Mouse (Mus musculus) layer of hippocampus, adult 9-10 months (tissue): ENCODE measurements at regions not wholly inside any gene's neighbourhood (a gene's known extent, or its start where the extent isn't known, plus 50 kb on each side); places are given as distances from the start of the nearest gene placed in this dataset.
"Not testable (repeated sequence)": the region's sequence is repeated elsewhere in the genome, so short reads cannot be mapped to it uniquely, and the experiment has no call there.

Source experiments
- DNase-seq: peaks from one replicate; pipeline ENCODE4 v3.0.0; 2022; ENCODE audit warnings: low spot score

DNA sequence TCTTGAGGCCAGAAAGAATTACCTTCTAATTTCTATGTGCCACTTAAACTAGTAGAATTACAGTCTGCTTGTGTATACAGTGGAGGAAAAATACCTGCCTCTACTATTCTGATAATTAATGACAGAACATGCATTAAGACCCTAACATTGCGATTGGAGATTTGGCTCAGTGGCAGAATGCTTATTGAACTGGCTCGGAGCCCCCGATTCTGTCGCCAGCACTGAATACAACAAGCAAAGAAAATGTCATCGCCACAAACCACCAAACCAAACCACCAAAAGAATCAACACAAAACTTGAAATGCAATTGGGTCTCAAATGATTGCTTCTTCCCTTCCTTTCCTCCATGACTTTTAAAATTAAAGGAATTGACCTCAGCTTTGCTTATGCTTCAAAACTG is 122.9 kb upstream of the Emcn start:
- DNase-seq, result no peak

- DNase-seq, result no peak
Measured at GRCm38 (mm10) chr3:137226151-137226550, 114.7 kb upstream of the Emcn start.

DNA sequence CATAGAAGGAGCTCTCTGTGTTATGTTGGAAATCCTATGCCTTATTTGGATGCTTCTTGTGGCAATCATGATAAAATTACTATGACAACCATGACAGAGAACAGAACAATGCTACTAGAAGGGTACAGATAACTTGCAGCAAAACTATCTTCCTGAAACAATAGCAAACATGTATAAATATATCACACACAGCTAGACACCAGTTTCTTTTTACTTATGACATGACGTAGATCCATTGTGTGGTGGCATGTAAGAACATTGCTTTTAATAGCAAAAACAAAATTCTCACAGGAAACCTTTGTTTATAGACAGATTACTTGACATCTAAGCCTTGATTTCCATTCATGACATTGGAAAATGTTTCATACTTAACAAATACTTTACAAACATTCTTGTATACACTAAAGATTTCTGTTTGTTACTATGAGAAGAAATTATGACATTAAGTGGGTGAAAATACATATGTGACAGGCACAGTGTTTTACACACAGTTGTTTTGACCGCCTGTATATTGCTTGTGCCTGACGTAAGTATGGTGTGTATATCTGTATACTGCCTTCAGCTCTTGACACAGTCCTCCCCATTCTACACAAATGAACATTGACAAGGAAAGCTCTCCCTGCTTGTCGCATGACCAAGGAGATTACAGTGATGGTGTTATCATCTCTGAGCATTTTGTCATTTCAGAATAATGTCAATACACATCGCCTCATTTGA is 113.6 kb upstream of the Emcn start:
- no peak for DNase-seq

DNA sequence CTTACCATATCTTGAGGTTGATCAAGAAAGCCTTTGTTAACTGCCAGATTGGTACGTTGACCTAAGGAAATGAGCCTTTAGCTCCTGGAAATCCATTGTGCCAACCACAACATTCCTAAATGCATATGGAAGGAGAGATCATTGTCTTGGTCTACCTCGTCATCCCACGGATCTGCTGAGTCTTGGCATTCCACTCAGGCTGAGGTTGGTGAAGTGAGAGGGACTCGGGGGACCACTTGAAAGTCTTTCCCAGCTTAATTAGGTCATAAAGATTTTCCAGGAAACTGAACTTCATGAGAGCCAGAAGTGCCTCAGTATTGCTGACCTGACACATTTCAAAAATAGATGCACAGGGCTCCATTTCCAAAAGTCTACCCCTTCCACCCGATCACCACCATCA is 112.5 kb upstream of the Emcn start:
- no peak for DNase-seq

DNA sequence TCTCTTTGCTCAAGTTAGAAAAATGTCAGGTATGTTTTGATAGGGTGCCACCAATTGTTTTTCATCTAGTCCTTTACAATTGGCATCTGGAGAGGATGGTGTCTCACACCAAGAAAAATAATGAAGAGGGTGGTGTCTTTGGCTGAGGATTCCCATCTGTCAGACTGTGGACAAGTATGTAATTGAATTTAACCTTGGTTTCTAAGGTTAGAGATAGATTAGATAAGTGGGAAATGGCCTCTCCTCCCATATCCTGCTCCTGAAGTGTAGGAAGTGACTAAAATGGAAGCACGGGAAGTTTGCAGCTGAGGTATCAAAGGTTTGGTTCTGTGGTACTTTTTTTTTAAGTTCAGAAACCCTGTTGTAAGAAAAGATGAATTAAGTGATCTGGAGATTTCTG is 98.0 kb upstream of the Emcn start:
- DNase-seq, result no peak

- no peak for DNase-seq
Measured at GRCm38 (mm10) chr3:137263907-137264306, 77.0 kb upstream of the Emcn start.

DNA sequence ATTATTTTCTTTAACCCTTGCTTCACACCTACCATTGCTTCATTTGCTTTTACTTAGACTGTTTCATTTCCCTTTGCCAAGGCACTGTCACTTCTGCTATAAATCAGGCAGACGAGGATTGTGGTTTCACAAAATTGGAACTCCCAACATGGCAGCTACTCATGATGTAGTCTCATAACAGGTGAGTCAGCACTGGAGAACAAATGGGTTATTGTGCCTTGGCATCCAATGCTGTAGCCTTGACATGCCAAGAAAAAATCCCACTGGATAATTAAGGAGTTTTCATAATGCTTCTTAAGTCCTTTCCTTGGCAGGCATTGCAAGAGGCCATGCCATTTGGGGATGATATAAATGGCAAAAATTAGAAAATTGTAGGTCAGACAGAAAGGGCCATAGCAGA is 73.1 kb upstream of the Emcn start:
- DNase-seq, result no peak

DNA sequence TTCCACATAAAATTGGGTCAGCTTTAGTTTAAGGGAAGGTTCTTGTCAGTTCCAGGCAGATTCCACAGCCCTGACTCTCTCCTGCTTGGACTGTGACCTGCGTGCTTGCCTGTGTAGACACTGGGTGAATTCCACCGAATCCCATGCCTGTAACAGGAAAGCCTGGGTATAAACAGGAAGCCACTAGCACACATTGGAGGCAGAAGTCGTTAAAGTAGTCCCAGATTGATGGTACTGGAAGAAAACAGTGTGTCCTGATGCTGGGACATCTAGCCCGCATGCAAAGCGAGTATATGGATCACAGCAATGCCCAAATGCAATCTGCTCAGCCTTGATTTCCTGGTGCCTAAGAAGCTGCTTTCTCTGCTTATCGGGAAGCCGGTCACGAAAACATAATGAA is 65.4 kb upstream of the Emcn start:
- no peak for DNase-seq

DNA sequence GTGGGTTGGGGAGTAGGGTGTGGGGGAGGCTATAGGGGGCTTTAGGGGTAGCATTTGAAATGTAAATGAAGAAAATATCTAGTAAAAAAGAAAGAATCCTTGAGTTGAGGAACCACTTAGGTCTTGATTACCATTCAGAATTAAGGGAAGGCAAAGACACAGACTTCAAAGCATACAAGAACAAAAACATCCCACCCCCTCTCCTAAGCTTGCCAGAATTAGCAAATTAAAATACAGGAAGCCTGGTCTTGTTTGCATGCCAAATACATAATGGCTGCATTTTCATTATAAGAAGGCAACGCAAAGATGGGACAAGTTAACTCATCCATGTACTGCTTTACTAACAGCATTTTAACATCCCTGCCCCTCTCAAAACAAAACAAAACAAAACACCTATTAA is 61.6 kb upstream of the Emcn start:
- DNase-seq, result no peak

- no peak for DNase-seq
Measured at GRCm38 (mm10) chr3:137281052-137281451, 59.8 kb upstream of the Emcn start.

DNA sequence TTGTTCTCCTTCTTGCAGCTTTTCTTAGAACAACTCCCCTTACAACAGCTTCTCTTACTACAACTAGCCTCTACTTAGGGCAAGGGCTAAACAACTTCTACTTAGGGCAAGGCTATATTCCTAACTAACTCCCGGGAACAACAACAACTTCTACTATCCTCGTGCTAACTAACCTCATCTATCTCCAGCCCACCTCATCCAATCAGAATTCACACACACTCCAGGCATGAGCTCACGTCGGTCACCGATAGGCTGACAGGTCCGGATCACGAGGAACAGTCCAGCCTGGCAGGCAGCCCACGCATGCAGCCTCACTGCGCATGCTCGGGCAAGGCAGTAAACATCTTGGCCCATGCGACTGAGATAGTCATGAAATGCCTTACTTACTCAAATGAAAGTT is 53.3 kb upstream of the Emcn start:
- not testable (repeated sequence) for DNase-seq

DNA sequence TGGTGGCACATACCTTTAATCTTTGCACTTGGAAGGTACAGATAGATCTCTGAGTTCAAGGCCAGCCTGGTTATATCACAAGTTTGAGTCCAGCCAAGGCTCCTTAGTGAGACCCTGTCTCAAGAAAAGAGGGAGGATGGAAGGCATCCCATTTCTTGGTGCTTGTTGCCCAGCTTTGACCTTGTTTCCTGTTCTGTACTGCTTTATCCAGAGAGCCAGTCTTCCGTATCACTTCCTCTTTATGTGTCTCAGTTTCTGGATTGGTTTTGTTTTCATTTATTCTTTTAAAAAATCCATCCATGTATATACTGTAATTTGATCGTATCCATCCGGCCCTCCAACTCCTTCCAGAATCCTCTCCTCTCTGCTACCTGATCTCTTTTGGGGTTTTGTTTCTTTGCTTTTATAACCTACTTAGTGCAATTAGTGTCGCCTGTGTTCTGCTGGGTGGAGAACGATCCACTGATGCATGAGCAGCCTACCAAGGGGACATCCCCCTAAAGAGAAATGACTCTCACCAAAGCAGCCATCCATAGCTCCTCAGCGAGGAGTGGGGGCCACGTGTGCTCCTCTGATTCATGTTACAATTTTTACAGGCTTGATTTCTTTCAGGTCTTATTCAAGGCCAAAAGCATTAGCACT is 52.4 kb upstream of the Emcn start:
- no peak for DNase-seq

DNA sequence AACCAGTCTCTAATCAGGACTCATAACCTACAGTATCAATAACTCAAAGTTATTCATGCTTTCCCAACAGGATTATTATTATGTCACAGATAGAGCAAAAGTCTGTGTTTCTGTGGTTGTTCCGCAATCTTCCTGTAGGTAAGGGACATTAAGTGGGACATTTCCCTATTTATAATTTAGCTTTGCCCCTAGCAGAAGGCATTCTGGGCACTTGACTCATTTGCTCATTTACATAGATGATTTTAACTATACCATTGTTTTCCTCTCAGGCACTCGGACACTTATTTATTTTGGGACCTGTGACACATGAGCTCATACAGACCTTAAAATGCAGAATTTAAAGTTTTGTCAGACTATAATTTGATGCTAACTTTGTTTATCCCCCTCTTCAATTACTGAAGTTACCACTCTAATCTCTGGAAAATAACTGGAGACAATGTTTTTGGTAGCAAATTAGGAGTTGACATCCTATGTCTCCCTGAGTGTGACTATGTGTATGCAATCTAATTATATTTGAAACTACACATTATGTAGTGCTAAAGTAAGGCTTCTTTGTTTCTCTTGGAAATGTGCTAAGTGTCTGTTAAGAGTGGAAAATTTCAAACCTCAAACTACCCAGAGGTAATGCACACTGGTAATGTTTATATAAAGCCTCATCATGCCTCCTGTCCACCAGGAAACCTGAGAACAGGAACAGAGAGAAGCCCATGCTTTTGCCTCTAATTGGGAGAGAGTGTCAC is 51.8 kb upstream of the Emcn start:
- no peak for DNase-seq

DNA sequence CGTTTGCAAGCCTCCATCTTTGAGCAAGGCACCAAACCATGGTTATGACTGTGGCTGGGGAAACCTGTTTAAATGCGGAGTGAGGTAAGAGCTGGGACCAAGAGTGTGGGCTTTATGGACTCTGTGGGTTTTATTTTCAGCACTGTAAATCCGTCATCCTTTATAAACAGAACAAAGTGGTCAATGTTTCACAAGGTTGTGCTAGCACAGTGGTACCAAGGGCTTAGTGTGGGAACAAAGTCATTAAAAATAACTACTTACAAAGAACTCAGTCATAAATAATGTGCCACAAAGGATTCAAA is 51.2 kb upstream of the Emcn start:
- DNase-seq, result no peak
